Mouse (Mus musculus) C2C12 (cell line): ENCODE measurements around the gene E2f6.

Source experiments
- CEBPB ChIP-seq: IDR thresholded peaks from one replicate; pipeline ENCODE4 v1.6.1; 2011; ENCODE audit warnings: low read depth, mild to moderate bottlenecking, control low read depth, moderate library complexity
- CTCF ChIP-seq: IDR thresholded peaks from one replicate; pipeline ENCODE4 v1.5.1; 2011; ENCODE audit not compliant: control insufficient read depth, insufficient read depth, insufficient read length
- FOSL1 ChIP-seq: IDR thresholded peaks from one replicate; pipeline ENCODE4 v1.8.0; 2011; ENCODE audit warnings: mild to moderate bottlenecking, low read length; ENCODE audit not compliant: poor library complexity, insufficient read depth, severe bottlenecking
- MAX ChIP-seq: IDR thresholded peaks from one replicate; pipeline ENCODE4 v1.6.1; 2011; ENCODE audit warnings: mild to moderate bottlenecking, control low read depth
- MYOD1 ChIP-seq: IDR thresholded peaks from one replicate; pipeline ENCODE4 v1.6.1; 2011; ENCODE audit warnings: low read depth; ENCODE audit not compliant: control insufficient read depth, insufficient read length
- MYOG ChIP-seq: IDR thresholded peaks from one replicate; pipeline ENCODE4 v1.6.1; 2011; ENCODE audit not compliant: control insufficient read depth, insufficient read length; ENCODE audit errors: extremely low read depth
- USF1 ChIP-seq: IDR thresholded peaks from one replicate; pipeline ENCODE4 v1.6.1; 2011; ENCODE audit warnings: low read depth, mild to moderate bottlenecking, control low read depth, moderate library complexity

DNA sequence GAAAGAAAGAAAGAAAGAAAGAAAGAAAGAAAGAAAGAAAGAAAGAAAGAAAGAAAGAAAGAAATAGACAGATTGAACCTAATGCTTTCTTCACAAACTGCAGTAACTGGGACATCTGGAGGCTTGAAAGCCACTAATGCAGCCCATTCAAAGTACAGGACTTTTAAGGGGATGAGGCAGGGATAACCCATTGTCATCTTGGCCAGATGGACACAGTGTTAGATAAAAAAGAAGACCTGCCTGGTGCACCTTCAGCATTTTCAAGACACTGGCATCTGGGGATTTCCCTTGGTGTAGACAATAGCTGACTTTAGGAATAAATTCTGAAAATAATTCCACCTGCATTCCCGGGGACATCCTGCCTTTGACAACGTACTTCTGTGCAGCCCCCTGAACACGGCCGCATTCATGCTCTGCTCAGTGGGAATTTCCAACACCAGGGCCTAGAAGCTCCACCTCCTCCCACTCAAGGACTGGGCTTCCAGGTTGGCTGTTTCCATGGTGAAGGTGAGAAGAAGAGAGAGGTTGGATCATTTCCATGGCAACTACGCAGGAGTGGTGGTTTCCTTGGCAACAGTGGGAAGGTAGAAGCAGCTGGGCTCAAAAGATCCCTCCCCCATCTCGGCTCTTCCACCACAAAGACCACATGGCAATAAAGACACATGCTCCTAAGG, 45.0 kb downstream of the E2f6 start:
- TF ChIP-seq CTCF = no peak
- no peak for TF ChIP-seq CEBPB
- TF ChIP-seq MAX = no peak
- no peak for TF ChIP-seq USF1
- TF ChIP-seq MYOD1 = no peak
- TF ChIP-seq MYOG = no peak
- TF ChIP-seq FOSL1 = no peak
